25 mouse cellular contexts compared by ENCODE assay signal in the genomic region with DNA sequence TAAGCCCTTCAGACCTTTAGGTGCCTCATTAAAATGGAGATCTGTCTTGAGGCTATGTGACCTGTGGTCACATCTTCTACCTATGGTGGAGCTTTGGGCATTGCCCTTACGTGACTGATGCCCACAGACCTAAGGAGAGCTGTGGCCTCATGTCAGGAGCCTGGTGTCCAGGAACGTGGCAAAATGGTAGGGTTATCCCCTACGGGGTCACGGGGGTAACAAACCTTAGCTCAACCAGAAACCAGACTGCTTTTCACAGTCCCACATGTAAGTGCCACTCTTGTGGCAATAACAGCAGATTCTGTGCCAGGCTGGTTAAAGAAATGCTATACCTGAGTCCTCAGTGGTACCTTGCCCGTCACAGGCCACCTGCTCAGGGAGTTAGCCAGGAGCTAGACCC.
"Had no signal": no experiment of that assay in that cellular context is flagged by ENCODE, and none has a peak within 500 bp of the region (broad histone marks: within the 10 kb centered on the region; RNA-seq: fewer than 3 reads in every experiment).

No protein-coding gene starts in this region.

- H3K9ac ChIP-seq: heart, embryonic 12.5 days; hindbrain, embryonic 12.5 days; hindbrain, embryonic 14.5 days; intestine, embryonic 15.5 days; limb, embryonic 12.5 days; liver, embryonic 14.5 days had no signal

- H3K27me3 ChIP-seq: hindbrain, embryonic 12.5 days; intestine, embryonic 15.5 days; limb, embryonic 12.5 days had no signal

- H3K27ac ChIP-seq: gastrocnemius, adult 2 months; heart, adult 2 months; hindbrain, embryonic 10.5 days; hindbrain, embryonic 12.5 days; hindbrain, embryonic 14.5 days; intestine, embryonic 15.5 days; layer of hippocampus, adult 2 months; left cerebral cortex, adult 2 months; limb, embryonic 10.5 days; limb, embryonic 12.5 days; liver, embryonic 14.5 days had no signal

- H3K36me3 ChIP-seq: heart, embryonic 12.5 days; hindbrain, embryonic 10.5 days; hindbrain, embryonic 12.5 days; intestine, embryonic 15.5 days; limb, embryonic 10.5 days; limb, embryonic 12.5 days had no signal

- H3K4me3 ChIP-seq: gastrocnemius, adult 2 months; heart, adult 2 months; heart, embryonic 12.5 days; hindbrain, embryonic 10.5 days; hindbrain, embryonic 12.5 days; intestine, embryonic 15.5 days; layer of hippocampus, adult 2 months; left cerebral cortex, adult 2 months; limb, embryonic 10.5 days; limb, embryonic 12.5 days had no signal

- ATAC-seq: hindbrain, embryonic 16.5 days; inflammation-experienced regulatory T-cells, adult 6 months; intestine, embryonic 15.5 days; intestine, postnatal 0 days had no signal

- DNase-seq: gastrocnemius, adult 2 months; gastrocnemius, postnatal 10 days; gastrocnemius, postnatal 25 days; heart, postnatal 10 days; heart, postnatal 4 days; kidney, adult 18-20 months; kidney, adult 8-10 months; kidney, postnatal 10 days; kidney, postnatal 25 days; kidney, postnatal 4 days; liver had no signal

- H3K4me2 ChIP-seq: heart, embryonic 12.5 days; hindbrain, embryonic 12.5 days; hindbrain, embryonic 14.5 days; intestine, embryonic 15.5 days; limb, embryonic 12.5 days had no signal

- H3K9me3 ChIP-seq: heart, embryonic 12.5 days; hindbrain, embryonic 10.5 days; hindbrain, embryonic 12.5 days; intestine, embryonic 15.5 days; limb, embryonic 10.5 days; limb, embryonic 12.5 days had no signal

- H3K4me1 ChIP-seq: hindbrain, embryonic 12.5 days had no signal
